Mouse (Mus musculus) kidney, adult 2 months (tissue): ENCODE measurements around the gene Rab27a.

ENCODE experiments used
- CTCF ChIP-seq: fragments of 200-500 bp; conservative IDR thresholded peaks from 2 replicates; pipeline ENCODE4 v1.5.1; 2011; ENCODE audit warnings: low read depth, mild to moderate bottlenecking, control low read depth, low read length, moderate library complexity, mixed read lengths; ENCODE audit not compliant: insufficient read depth, insufficient read length
- POLR2A ChIP-seq: fragments of 200-500 bp; IDR thresholded peaks from one replicate; pipeline ENCODE4 v1.6.1; 2011; ENCODE audit warnings: low read depth, low read length, control low read depth

DNA sequence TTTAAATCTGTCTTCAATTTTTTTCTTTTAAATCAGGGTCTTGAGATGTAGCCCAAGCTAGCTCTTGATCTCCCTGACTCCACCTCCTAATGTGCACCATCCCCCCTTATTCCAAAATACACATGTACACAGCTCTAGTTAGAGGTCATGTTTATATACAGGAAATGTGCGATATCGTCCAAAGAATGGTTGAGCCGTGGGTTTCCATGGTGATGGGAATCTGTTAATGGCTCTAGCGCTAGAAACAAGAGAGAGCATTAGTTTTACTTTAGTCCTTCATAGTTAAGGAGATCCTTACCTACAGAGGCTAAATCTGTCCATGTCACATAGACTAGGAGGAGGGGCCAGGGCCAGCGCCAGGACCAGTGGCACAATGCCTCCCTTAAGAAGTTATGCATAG, 5.2 kb downstream of the Rab27a start:
- TF ChIP-seq POLR2A: no peak
- no peak for TF ChIP-seq CTCF
